Mouse (Mus musculus) induced T-regulatory cell, adult 2 months (primary cell): Measurements from ENCODE around the gene Syna.

Source experiments
- DNase-seq: peaks from one replicate; pipeline ENCODE4 v3.0.0-alpha.2; 2012; ENCODE audit warnings: low read depth

Syna gene

GRCm38 (mm10) chr5:134560071-134560449, at the start of gene Syna:
Gene Syna, minus strand, starts transcription at chr5:134560171.
- DNase-seq: no peak

GRCm38 (mm10) chr5:134607121-134607520, 47.1 kb upstream of the Syna start:
- DNase-seq: no peak

- DNase-seq: no peak
Measured at GRCm38 (mm10) chr5:134606314-134606713, 46.3 kb upstream of the Syna start.

DNA sequence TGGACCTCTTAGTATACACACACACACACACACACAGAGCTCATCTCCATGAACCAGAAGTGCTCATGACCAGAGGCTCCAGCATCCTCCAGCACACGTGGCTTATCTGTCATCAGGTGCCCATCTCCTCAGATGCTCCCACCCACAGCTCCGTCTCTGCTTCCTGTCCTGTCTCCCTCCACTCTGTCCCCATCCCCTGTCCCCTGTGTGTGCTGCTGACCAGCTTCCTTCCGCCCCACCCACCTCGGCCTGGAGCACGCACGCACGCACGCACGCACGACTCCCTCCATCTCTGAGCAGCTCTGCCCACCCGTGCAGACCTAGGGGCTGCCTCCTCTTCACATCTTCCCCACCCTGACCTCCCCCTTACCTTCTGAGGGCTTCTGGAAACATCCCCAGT, 44.4 kb upstream of the Syna start:
- no peak for DNase-seq

DNA sequence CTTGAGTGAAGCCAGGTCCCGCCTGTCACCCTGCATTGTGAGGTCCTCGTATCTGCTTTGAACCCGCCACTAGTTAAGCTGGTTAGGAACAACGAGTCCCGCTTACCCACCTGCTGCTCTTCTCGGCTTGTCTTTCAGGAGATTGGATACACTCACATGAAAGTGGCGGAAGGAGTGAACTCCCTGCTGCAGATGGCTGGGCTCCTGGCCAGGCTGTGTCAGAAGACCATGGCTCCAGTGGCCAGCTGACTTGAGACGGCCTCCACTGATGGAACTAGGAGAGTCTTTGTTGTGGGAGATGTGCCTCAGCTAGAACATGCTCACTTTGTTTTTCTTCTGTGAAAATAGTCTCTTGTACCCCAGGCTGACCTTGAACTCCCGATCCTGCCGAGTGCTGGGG, 37.7 kb upstream of the Syna start:
- DNase-seq: no peak

GRCm38 (mm10) chr5:134593093-134593492, 33.1 kb upstream of the Syna start:
- no peak for DNase-seq

GRCm38 (mm10) chr5:134592026-134592581, 32.1 kb upstream of the Syna start:
- DNase-seq: no peak

DNA sequence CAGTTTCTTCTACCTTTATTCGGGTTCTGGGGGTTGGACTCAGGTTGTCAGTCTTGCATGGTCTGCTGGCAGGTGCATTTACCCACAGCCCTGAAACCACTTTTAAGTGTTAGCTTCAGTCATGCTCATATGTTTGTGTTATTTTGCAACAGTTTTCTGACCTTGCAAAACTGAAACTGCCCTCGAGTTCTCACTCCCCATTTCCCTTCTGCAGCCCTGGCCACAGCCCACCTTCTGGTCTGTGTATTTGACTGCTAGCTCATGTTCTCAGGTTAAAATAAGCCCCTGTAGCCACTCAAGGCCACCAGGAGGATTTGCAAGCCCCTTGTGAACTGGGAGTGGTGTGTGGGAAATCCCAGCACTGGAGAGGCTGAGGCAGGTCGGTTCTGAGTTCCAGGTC, 29.9 kb upstream of the Syna start:
- DNase-seq: no peak

GRCm38 (mm10) chr5:134584798-134585197, 24.8 kb upstream of the Syna start:
- DNase-seq: no peak

- DNase-seq: no peak
Measured at GRCm38 (mm10) chr5:134583884-134584213, 23.9 kb upstream of the Syna start.

- DNase-seq: peak; percentile 34
Measured at GRCm38 (mm10) chr5:134583006-134583883, 23.3 kb upstream of the Syna start.

- DNase-seq: peak; percentile 99
Measured at GRCm38 (mm10) chr5:134582221-134582907, 22.4 kb upstream of the Syna start.

DNA sequence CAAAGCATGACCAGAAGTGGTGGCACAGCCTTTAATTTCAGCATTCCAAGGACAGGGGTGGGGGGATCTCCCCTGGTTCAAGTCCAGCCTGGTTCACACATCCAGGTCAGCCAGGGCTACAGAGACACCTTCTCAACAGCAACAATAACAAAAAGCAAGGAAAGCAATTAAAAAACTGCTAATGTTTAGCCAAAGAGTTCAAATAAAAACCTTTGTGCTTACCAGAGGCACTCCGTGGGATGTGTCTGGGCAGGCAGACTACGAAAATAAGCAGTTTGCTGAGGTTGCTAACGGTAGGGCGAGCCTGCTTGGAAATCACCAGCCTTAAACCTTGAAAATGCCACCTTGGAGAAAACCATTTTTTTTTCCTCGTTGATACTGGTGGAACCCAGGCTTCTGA, 21.2 kb upstream of the Syna start, which contains the start of gene Rfc2:
TSS of gene Rfc2 (plus strand) at position 221 of the 400 bp plus-strand sequence.
- no peak for DNase-seq

- no peak for DNase-seq
Measured at GRCm38 (mm10) chr5:134579135-134579534, 19.2 kb upstream of the Syna start.

DNA sequence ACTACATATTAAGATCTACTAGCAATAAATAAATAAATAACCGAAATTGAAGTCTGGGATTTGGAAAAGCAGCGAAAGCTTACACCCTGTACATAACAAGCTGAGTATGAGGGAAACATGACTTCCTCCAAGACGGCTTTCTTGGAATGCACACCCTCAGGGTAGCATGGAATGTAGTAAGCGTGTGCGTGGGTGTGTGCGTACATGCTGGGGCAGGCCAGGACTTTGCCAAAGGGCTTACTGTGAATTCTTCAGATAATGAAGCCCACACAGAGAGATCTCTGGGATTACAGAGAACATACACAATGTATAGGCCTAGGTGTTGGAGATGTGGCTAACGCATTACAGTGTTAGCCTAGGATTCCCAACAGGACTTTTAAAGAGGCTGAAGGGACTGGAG, 17.6 kb upstream of the Syna start:
- no peak for DNase-seq

DNA sequence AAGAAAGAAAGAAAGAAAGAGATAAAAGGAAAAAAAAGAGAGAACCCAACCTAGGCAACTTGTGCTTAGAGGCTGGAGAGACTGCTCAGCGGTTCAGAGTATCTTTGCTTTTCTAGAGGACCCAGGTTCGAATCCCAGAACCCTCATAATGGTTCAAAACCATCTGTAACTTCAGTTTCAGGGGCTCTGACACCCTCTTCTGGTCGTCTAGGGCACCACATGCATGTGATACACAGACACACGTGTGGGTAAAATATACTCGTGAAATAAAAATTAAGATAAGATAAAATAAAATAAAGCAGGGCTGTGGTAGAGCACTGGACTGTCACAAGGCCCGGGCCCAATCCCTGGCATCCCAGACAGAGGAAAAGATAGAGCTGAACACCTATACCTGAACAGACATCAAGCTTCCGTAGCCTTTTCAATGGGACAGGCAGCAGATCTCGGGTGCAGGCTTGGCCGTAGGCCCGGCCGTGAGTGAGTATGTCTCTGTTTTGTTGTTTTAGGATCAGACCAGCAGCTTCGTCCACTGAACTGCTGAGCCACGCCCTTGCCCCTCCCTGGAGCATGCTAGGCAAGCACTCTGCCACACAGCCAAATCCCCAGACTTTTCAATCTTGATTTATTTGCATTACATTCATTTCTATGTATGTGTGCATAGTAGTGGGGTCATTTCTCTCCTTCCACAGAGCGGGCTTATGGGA, 16.7 kb upstream of the Syna start:
- DNase-seq: no peak

DNA sequence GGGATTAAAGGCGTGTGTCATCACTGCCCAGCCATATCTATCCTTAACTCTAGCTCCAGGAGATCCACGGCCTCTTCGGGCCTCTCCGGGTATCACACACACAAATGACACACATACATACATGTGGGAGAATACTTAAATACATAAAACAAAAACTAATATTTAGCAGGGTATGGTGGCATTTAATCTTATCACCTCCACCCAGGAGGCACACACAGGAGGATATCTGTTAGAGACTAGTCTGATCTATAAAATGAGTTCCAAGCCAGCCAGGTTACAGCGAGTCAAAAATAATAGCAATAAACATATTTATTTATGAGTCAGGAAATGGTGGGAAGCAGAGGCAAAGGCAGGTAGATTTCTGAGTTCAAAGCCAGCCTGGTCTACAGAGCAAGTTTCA, 15.9 kb upstream of the Syna start:
- DNase-seq: no peak

GRCm38 (mm10) chr5:134572508-134573214, 12.7 kb upstream of the Syna start:
- no peak for DNase-seq

GRCm38 (mm10) chr5:134571730-134572507, 11.9 kb upstream of the Syna start:
- peak; percentile 79 for DNase-seq

DNA sequence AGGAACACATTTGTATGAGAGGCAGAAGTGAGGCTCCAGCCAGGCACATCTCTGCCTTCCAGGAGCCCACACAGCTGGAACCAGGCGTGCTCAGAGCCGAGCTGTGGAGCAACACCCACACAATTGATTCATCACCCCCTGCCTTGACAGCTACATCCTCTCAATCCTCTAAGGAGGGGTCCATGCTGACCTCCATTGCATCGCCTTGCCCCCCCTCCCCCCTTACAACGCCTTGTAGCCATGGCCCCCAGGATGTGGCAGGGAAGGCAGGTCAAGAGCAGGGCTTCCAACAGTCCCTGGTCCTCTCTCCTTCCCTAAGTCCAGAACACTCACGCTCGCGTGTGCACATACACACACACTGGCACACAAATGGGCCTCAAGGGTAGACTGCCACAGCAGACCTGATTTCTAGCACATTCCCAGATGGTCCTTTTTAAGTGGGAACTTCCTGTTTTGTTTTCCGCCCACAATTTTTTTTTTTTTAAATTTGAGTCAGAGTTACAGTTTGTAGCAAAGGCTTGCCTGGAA, 9.1 kb upstream of the Syna start:
- no peak for DNase-seq

GRCm38 (mm10) chr5:134568030-134568429, 8.1 kb upstream of the Syna start:
- DNase-seq: no peak
